ENCODE assay signal across 15 mouse cellular contexts in the genomic region with DNA sequence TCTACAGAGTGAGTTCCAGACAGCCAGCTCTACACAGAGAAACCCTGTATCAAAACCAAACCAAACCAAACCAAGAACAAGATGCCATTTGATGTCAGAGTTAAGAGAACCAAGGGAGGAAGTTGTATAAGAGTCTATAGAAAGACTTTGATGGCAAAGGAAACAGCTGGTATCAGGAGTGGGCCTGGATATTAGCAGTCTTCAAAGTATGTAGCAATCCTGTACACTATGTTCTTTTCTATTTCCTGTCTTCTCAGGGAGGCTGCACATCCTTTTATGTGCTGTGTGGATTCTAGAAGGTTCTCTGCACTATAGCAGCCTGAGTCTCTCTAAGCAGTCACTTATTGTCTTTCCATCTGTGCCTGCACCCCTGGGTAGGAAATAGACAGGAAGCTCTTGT. TPM values are rescaled to one million over a fixed set of nuclear protein-coding genes. Genes with fewer than 3 reads are reported as not detected.
"Had no signal": no experiment of that assay in that cellular context is flagged by ENCODE, and none has a peak within 500 bp of the region (broad histone marks: within the 10 kb centered on the region; RNA-seq: fewer than 3 reads in every experiment).

No protein-coding gene starts in this region.

- DNase-seq: kidney, adult 2 months; kidney, postnatal 25 days; layer of hippocampus, adult 9-11 months; layer of hippocampus, postnatal 36 days; liver; lung, adult 2 months; lung, postnatal 36 days had no signal

- H3K9ac ChIP-seq: intestine, embryonic 15.5 days; kidney, embryonic 15.5 days; limb, embryonic 12.5 days; liver, embryonic 14.5 days; midbrain, embryonic 13.5 days; neural tube, embryonic 15.5 days; stomach, embryonic 15.5 days had no signal

- H3K4me3 ChIP-seq: intestine, embryonic 15.5 days; kidney, embryonic 15.5 days; limb, embryonic 12.5 days; midbrain, embryonic 13.5 days; neural tube, embryonic 15.5 days; stomach, embryonic 15.5 days had no signal

- ATAC-seq: intestine, embryonic 15.5 days; midbrain, embryonic 13.5 days had no signal

- H3K4me2 ChIP-seq: intestine, embryonic 15.5 days; kidney, embryonic 15.5 days; limb, embryonic 12.5 days; midbrain, embryonic 13.5 days; neural tube, embryonic 15.5 days; stomach, embryonic 15.5 days had no signal

- H3K9me3 ChIP-seq: intestine, embryonic 15.5 days; kidney, embryonic 15.5 days; limb, embryonic 12.5 days; midbrain, embryonic 13.5 days; neural tube, embryonic 15.5 days; stomach, embryonic 15.5 days had no signal

- H3K4me1 ChIP-seq: limb, embryonic 12.5 days had no signal

- H3K27ac ChIP-seq: intestine, embryonic 15.5 days; kidney, embryonic 15.5 days; limb, embryonic 12.5 days; liver, embryonic 14.5 days; midbrain, embryonic 13.5 days; neural tube, embryonic 15.5 days; stomach, embryonic 15.5 days had no signal

- H3K27me3 ChIP-seq: intestine, embryonic 15.5 days; kidney, embryonic 15.5 days; limb, embryonic 12.5 days; midbrain, embryonic 13.5 days; neural tube, embryonic 15.5 days; stomach, embryonic 15.5 days had no signal

- H3K36me3 ChIP-seq: intestine, embryonic 15.5 days; kidney, embryonic 15.5 days; limb, embryonic 12.5 days; midbrain, embryonic 13.5 days; neural tube, embryonic 15.5 days; stomach, embryonic 15.5 days had no signal

RNA-seq across cellular contexts. Expression of a gene that starts 33.8 kb away (rescaled TPM):
- polyA plus RNA-seq: kidney, embryonic 15.5 days; liver, embryonic 14.5 days; lung, adult 2 months; midbrain, embryonic 13.5 days; neural tube, embryonic 11.5 days; neural tube, embryonic 15.5 days had no signal
